Mouse (Mus musculus): Measurements from ENCODE around the gene Cald1. TPM values are rescaled to one million over a fixed set of nuclear protein-coding genes. Genes with fewer than 3 reads are reported as not detected.

Cald1 gene
- polyA plus RNA-seq, 1 experiment from 2014 or later, result 161 TPM

GRCm38 (mm10) chr6:34731007-34731406 is 132.7 kb downstream of the Cald1 start:
- H3K4me2 ChIP-seq, result no peak overlapping the region
- H3K9me3 ChIP-seq (replicated peaks), result no peaks in the 10 kb centered on the region
- ATAC-seq (ENCODE audit: insufficient number of reproducible peaks, low FRiP score), result no peak
- 72% methylated on average over 6 of the region's 6 CpGs for WGBS
- H3K4me3 ChIP-seq, result no peak overlapping the region
- H3K9ac ChIP-seq, result no peak overlapping the region
- no peak overlapping the region for H3K27ac ChIP-seq (ENCODE audit: poor library complexity, severe bottlenecking)
- 0 out of 2 replicates have a peak, but pooled peaks cover 4% of the 10 kb centered on the region for H3K36me3 ChIP-seq
- peaks cover 51% of the 10 kb centered on the region for H3K4me1 ChIP-seq (replicated peaks)
- H3K27me3 ChIP-seq (replicated peaks), result no peaks in the 10 kb centered on the region

DNA sequence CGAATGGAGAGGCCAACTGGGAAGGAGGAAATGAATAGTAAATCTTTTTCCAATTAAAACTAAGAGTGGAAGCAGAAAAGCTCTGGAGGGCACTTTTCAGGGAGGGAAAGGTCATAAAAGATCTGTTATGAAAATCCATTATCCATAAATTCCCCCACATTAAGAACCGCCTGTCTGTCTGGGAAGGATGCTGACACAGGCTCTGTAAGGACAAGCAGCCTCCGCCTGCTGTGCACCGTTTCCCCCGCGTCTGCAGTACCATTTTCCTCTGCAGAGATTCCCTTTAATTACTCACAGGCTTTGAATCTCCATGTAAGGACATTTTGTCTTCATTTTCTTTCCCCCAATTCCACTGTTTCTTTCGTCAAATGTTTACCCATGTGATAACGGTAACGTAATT is 133.2 kb downstream of the Cald1 start:
- no peak overlapping the region for H3K27ac ChIP-seq (ENCODE audit: poor library complexity, severe bottlenecking)
- no peak overlapping the region for H3K4me2 ChIP-seq
- H3K4me1 ChIP-seq (replicated peaks), result peaks cover 46% of the 10 kb centered on the region

DNA sequence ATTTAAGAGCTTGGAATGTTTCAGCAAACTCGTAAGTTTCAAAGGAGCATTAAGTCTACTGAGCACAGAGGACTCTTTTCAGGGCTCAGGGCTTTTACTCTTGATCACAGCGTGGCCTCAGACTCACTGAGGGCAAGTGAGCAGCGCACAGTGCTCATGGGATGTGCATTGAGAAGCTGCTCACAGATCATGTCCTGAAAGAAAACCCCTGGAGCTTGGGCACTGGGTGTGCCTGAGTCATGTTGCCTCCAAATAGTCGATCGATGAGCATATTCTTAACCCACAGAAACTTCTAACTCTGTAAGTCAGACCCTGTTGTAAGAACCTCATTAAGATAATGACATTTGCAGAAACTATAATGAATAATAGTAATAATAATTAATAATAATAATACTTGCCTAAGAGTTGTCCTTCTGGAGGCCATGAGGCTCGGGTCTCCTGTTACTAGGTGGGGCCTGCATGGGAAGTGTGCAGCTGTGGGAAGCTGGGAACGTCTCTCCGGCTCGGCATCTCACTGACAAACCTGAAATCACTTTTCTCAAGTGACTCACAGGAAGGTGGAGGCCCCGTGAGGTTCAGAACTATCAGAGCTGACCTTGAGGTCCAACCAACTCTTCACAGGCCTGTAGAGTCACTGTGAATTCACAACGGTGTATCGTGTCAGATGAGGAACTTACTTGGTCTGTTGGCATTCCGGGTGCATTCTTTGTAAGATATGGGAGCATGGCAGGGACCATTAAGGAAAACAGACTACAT is 136.8 kb downstream of the Cald1 start:
- Histone ChIP-seq H3K36me3 (0 out of 2 replicates have a peak, but pooled peaks cover under 1% of the 10 kb centered on the region), H3K9ac (no peak overlapping the region), H3K4me1 (replicated peaks) (peaks cover 33% of the 10 kb centered on the region), H3K27ac (ENCODE audit: poor library complexity, severe bottlenecking) (peak overlapping the region; percentile 62), H3K4me2 (no peak overlapping the region), H3K9me3 (replicated peaks) (no peaks in the 10 kb centered on the region), H3K4me3 (no peak overlapping the region), H3K27me3 (replicated peaks) (no peaks in the 10 kb centered on the region)
- no peak for ATAC-seq (ENCODE audit: insufficient number of reproducible peaks, low FRiP score)
- 52% methylated on average over 13 of the region's 13 CpGs for WGBS

More for the DNA sequence above, 133.2 kb downstream of the Cald1 start:
- no peaks in the 10 kb centered on the region for H3K9me3 ChIP-seq (replicated peaks)
- H3K4me3 ChIP-seq, result no peak overlapping the region
- WGBS, result 84% methylated on average over 9 of the region's 9 CpGs
- no peak overlapping the region for H3K9ac ChIP-seq
- ATAC-seq (ENCODE audit: insufficient number of reproducible peaks, low FRiP score), result no peak
- no peaks in the 10 kb centered on the region for H3K27me3 ChIP-seq (replicated peaks)
- 0 out of 2 replicates have a peak, but pooled peaks cover 4% of the 10 kb centered on the region for H3K36me3 ChIP-seq

- Histone ChIP-seq H3K9ac (no peak overlapping the region), H3K4me2 (no peak overlapping the region), H3K27ac (ENCODE audit: poor library complexity, severe bottlenecking) (no peak overlapping the region), H3K4me3 (no peak overlapping the region), H3K36me3 (peaks cover 11% of the 10 kb centered on the region), H3K4me1 (replicated peaks) (peaks cover 21% of the 10 kb centered on the region), H3K9me3 (replicated peaks) (no peaks in the 10 kb centered on the region), H3K27me3 (replicated peaks) (no peaks in the 10 kb centered on the region)
- 63% methylated on average over 2 of the region's 2 CpGs for WGBS
- ATAC-seq (ENCODE audit: insufficient number of reproducible peaks, low FRiP score), result no peak
These were observed 138.6 kb downstream of the Cald1 start for GRCm38 (mm10) chr6:34736934-34737333.

GRCm38 (mm10) chr6:34743946-34744345 is 145.6 kb downstream of the Cald1 start:
- H3K36me3 ChIP-seq, result peaks cover 75% of the 10 kb centered on the region
- no peaks in the 10 kb centered on the region for H3K9me3 ChIP-seq (replicated peaks)
- H3K9ac ChIP-seq, result no peak overlapping the region
- no peak overlapping the region for H3K27ac ChIP-seq (ENCODE audit: poor library complexity, severe bottlenecking)
- H3K27me3 ChIP-seq (replicated peaks), result no peaks in the 10 kb centered on the region
- H3K4me2 ChIP-seq, result no peak overlapping the region
- peaks cover 15% of the 10 kb centered on the region; the same call in 1 of the 2 replicates for H3K4me1 ChIP-seq (replicated peaks)
- ATAC-seq (ENCODE audit: insufficient number of reproducible peaks, low FRiP score), result no peak
- H3K4me3 ChIP-seq, result no peak overlapping the region
- WGBS, result 59% methylated on average over 4 of the region's 4 CpGs

DNA sequence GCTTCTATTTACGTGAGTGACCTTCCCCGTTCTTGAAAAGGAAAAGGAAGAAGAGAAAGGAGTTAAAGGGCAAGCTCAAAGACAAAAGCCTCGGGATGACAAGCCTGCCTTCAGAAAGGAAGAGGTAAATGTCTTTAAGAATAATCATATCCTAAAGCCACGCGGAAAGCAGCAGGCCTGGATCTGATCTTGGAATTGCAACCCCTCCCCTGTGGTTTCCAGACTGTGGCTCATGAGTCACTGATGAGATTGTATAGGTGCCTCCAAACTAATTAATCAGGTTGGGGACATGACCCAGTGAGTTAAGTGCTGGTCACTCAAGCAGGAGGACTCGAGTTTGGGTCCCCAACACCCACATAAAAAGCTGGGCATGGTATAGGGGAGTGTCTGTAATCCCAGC is 149.5 kb downstream of the Cald1 start:
- no peak overlapping the region for H3K27ac ChIP-seq (ENCODE audit: poor library complexity, severe bottlenecking)
- peaks cover 26% of the 10 kb centered on the region for H3K4me1 ChIP-seq (replicated peaks)
- no peak for ATAC-seq (ENCODE audit: insufficient number of reproducible peaks, low FRiP score)
- H3K4me3 ChIP-seq, result no peak overlapping the region
- H3K9ac ChIP-seq, result no peak overlapping the region
- H3K4me2 ChIP-seq, result no peak overlapping the region
- WGBS, result 61% methylated on average over 6 of the region's 6 CpGs
- H3K36me3 ChIP-seq, result peaks cover 73% of the 10 kb centered on the region
- H3K27me3 ChIP-seq (replicated peaks), result no peaks in the 10 kb centered on the region
- H3K9me3 ChIP-seq (replicated peaks), result no peaks in the 10 kb centered on the region

DNA sequence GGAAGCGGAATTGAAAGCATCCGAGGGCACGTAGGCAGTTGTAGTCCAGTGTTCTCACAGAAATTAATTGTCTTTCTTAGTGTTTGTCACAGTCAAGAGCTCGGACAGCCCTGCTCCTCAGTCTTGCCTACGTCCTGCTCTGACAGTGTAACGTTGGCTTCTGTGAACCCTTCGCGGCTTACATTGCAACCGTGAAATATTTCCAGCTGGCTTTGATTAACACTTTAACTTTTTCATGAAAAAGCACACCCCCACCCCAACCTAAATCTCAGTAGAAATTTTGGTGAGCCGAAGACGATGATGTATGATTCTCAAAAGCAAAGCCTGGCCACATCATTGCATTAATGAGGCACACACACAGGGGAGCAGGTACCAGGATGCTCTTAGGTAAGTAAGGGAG is 150.3 kb downstream of the Cald1 start:
- Histone ChIP-seq H3K4me2 (no peak overlapping the region), H3K27ac (ENCODE audit: poor library complexity, severe bottlenecking) (no peak overlapping the region), H3K27me3 (replicated peaks) (no peaks in the 10 kb centered on the region), H3K4me3 (no peak overlapping the region), H3K9me3 (replicated peaks) (no peaks in the 10 kb centered on the region), H3K36me3 (peaks cover 73% of the 10 kb centered on the region), H3K4me1 (replicated peaks) (peaks cover 26% of the 10 kb centered on the region), H3K9ac (no peak overlapping the region)
- 89% methylated on average over 11 of the region's 11 CpGs for WGBS
- ATAC-seq (ENCODE audit: insufficient number of reproducible peaks, low FRiP score), result no peak

DNA sequence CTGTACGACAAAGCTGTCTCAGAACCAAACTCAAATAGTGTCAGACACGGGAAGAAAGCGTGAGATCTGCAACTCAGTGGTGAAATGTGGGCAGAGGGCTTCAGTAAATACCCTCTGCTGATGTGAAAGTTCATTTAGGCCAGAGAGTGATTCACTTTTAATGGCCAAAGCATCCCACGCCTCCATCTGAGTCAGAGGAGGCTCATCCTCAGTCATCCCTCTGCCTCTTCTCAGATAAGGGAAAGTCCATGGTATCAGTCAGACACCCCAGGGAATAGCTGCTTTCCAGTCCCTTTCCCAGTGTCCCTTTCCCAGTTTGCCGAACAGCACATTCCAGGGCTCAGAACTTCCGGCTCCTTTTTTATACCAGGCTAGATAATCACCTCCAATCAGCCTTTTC is 151.2 kb downstream of the Cald1 start:
- no peak for ATAC-seq (ENCODE audit: insufficient number of reproducible peaks, low FRiP score)
- no peak overlapping the region for H3K4me3 ChIP-seq
- H3K4me1 ChIP-seq (replicated peaks), result peaks cover 26% of the 10 kb centered on the region
- H3K4me2 ChIP-seq, result no peak overlapping the region
- H3K9ac ChIP-seq, result no peak overlapping the region
- WGBS, result 54% methylated on average over 6 of the region's 6 CpGs
- no peak overlapping the region for H3K27ac ChIP-seq (ENCODE audit: poor library complexity, severe bottlenecking)
- H3K9me3 ChIP-seq (replicated peaks), result no peaks in the 10 kb centered on the region
- H3K27me3 ChIP-seq (replicated peaks), result no peaks in the 10 kb centered on the region
- peaks cover 70% of the 10 kb centered on the region for H3K36me3 ChIP-seq

GRCm38 (mm10) chr6:34750487-34751120 is 152.3 kb downstream of the Cald1 start:
- ATAC-seq (ENCODE audit: insufficient number of reproducible peaks, low FRiP score), result no peak
- 53% methylated on average over 7 of the region's 7 CpGs for WGBS
- H3K36me3 ChIP-seq, result peaks cover 66% of the 10 kb centered on the region
- no peak overlapping the region for H3K9ac ChIP-seq
- H3K27me3 ChIP-seq (replicated peaks), result no peaks in the 10 kb centered on the region
- no peaks in the 10 kb centered on the region for H3K9me3 ChIP-seq (replicated peaks)
- no peak overlapping the region for H3K4me3 ChIP-seq
- peaks cover 26% of the 10 kb centered on the region for H3K4me1 ChIP-seq (replicated peaks)
- H3K27ac ChIP-seq (ENCODE audit: poor library complexity, severe bottlenecking), result peak overlapping the region; percentile 24; the same call in 1 of the 2 replicates
- no peak overlapping the region for H3K4me2 ChIP-seq

DNA sequence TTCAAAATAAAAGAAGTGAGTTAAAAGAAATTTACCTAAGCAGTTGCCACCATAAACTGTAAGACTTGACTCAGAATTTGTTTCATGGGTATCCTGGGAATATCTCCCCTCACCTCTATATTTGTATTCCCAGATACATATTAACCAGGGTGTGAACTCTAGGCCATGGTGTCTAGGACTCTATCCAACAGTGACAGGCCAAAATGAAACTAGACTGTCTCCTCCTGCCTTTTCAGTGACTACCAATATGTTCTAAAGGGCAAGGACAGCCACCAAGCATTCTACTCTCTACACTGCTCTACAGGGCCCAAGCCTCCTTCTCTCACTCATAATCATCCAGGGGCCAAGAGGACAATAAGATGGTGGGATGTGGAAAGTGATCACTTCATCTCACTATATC is 153.3 kb downstream of the Cald1 start:
- H3K27ac ChIP-seq (ENCODE audit: poor library complexity, severe bottlenecking), result no peak overlapping the region
- H3K9me3 ChIP-seq (replicated peaks), result no peaks in the 10 kb centered on the region
- H3K4me2 ChIP-seq, result no peak overlapping the region
- no peak overlapping the region for H3K4me3 ChIP-seq
- peaks cover 65% of the 10 kb centered on the region for H3K36me3 ChIP-seq
- H3K4me1 ChIP-seq (replicated peaks), result peaks cover 26% of the 10 kb centered on the region
- no peak overlapping the region for H3K9ac ChIP-seq
- H3K27me3 ChIP-seq (replicated peaks), result no peaks in the 10 kb centered on the region
- no peak for ATAC-seq (ENCODE audit: insufficient number of reproducible peaks, low FRiP score)

DNA sequence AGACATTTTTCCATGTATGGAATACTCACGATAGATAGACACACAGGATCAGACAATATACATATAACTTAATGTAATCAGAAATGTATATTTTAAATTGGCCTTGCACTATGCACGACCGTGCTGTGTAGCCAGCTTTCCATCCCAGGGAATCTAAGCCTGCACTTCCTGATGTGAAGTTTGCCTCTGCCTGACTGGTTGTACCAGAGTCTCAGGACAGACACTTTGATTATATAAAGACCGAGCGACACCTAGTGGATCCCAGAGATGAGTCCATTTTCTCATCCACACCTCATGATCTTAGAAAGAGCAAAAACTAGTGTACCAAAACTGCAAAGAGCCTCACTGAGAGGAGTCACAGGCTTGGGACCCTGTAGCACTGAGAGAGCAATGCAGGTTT is 156.1 kb downstream of the Cald1 start:
- H3K4me3 ChIP-seq, result no peak overlapping the region
- H3K36me3 ChIP-seq, result peaks cover 66% of the 10 kb centered on the region
- no peaks in the 10 kb centered on the region for H3K9me3 ChIP-seq (replicated peaks)
- H3K27me3 ChIP-seq (replicated peaks), result no peaks in the 10 kb centered on the region
- peak; percentile 71; the same call in 1 of the 2 replicates for ATAC-seq (ENCODE audit: insufficient number of reproducible peaks, low FRiP score)
- peaks cover 17% of the 10 kb centered on the region for H3K4me1 ChIP-seq (replicated peaks)
- 36% methylated on average over 5 of the region's 5 CpGs for WGBS
- H3K9ac ChIP-seq, result no peak overlapping the region
- H3K4me2 ChIP-seq, result no peak overlapping the region
- no peak overlapping the region for H3K27ac ChIP-seq (ENCODE audit: poor library complexity, severe bottlenecking)
